Mouse (Mus musculus): Measurements from ENCODE around the gene Ccs. TPM values are rescaled to one million over a fixed set of nuclear protein-coding genes. Genes with fewer than 3 reads are reported as not detected.
"Not testable (repeated sequence)": the region's sequence is repeated elsewhere in the genome, so short reads cannot be mapped to it uniquely, and the experiment has no call there.

The Ccs gene
- polyA plus RNA-seq, 1 experiment, result 66.4 TPM

DNA sequence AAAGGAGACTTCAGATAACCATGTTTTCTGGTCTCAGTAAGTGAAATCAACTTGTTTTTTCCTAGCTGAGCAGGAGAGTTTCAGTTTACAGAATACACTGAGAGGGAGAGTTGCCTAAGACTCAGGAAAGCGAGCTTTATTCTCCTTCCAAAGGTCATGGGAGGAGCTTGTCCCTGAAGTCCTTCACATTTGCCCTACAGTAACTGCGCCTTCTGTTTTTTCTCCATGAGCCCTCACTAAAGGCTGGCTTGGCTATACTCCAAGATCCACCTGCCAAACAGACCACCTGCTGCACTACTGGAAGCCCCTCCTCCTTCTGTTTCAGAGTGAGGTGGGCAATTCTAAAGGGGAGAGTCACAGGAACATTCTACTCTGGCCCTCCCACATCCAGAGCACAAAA is 3.0 kb downstream of the Ccs start:
- Histone ChIP-seq H3K4me3 (ENCODE audit: control insufficient read depth, low read depth, low read length) (no peak overlapping the region), H3K36me3 (ENCODE audit: control insufficient read depth, insufficient read depth, low read length) (no peaks in the 10 kb centered on the region; the same call in none of the 2 replicates), H3K27ac (ENCODE audit: control insufficient read depth, insufficient read depth, low read depth, low read length) (no peak overlapping the region), H3K27me3 (ENCODE audit: control insufficient read depth, insufficient read depth, low read length) (no peaks in the 10 kb centered on the region), H3K4me1 (ENCODE audit: control insufficient read depth, insufficient read depth, low read length) (peaks cover 21% of the 10 kb centered on the region)
- TF ChIP-seq POLR2A (IDR thresholded peaks at IDR 0.05; ENCODE audit: control insufficient read depth, low read depth, low read length) (no peak), CTCF (IDR thresholded peaks at IDR 0.05; ENCODE audit: control insufficient read depth, insufficient read depth, insufficient replicate concordance, low read depth, low read length) (no peak)

DNA sequence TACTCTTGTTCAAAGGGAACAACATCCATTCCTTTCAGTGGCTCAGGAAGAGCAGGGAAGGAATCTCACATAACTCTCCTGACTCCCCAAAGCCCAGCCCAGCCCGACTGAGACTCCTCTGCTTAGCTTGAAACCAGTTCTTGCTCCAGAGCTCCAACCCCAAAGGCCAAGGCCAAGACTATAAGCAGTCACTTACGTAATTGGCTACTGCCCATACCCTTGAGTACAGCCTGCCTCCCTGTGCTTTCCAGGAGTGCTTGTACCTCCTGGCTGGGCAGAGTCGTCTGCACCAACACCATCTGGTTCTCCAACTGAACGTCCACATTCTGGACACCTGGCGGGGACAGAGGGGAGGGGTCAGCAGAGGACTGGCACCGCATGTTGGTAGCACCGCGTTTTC is 5.2 kb downstream of the Ccs start:
- Histone ChIP-seq H3K36me3 (ENCODE audit: control insufficient read depth, insufficient read depth, low read length) (no peaks in the 10 kb centered on the region), H3K4me1 (ENCODE audit: control insufficient read depth, insufficient read depth, low read length) (peaks cover 16% of the 10 kb centered on the region), H3K27me3 (ENCODE audit: control insufficient read depth, insufficient read depth, low read length) (no peaks in the 10 kb centered on the region), H3K4me3 (ENCODE audit: control insufficient read depth, low read depth, low read length) (no peak overlapping the region), H3K27ac (ENCODE audit: control insufficient read depth, insufficient read depth, low read depth, low read length) (no peak overlapping the region)
- TF ChIP-seq CTCF (IDR thresholded peaks at IDR 0.05; ENCODE audit: control insufficient read depth, insufficient read depth, insufficient replicate concordance, low read depth, low read length) (no peak), POLR2A (IDR thresholded peaks at IDR 0.05; ENCODE audit: control insufficient read depth, low read depth, low read length) (no peak)

GRCm38 (mm10) chr19:4829156-4829555 is 10.0 kb downstream of the Ccs start:
- peaks cover 5% of the 10 kb centered on the region for H3K4me1 ChIP-seq (ENCODE audit: control insufficient read depth, insufficient read depth, low read length)
- no peaks in the 10 kb centered on the region for H3K36me3 ChIP-seq (ENCODE audit: control insufficient read depth, insufficient read depth, low read length)
- TF ChIP-seq CTCF (IDR thresholded peaks at IDR 0.05; ENCODE audit: control insufficient read depth, insufficient read depth, insufficient replicate concordance, low read depth, low read length), result no peak
- TF ChIP-seq POLR2A (IDR thresholded peaks at IDR 0.05; ENCODE audit: control insufficient read depth, low read depth, low read length), result no peak
- no peak overlapping the region for H3K4me3 ChIP-seq (ENCODE audit: control insufficient read depth, low read depth, low read length)
- H3K27me3 ChIP-seq (ENCODE audit: control insufficient read depth, insufficient read depth, low read length), result no peaks in the 10 kb centered on the region
- no peak overlapping the region for H3K27ac ChIP-seq (ENCODE audit: control insufficient read depth, insufficient read depth, low read depth, low read length)

- Histone ChIP-seq H3K4me1 (ENCODE audit: control insufficient read depth, insufficient read depth, low read length) (peaks cover 5% of the 10 kb centered on the region), H3K4me3 (ENCODE audit: control insufficient read depth, low read depth, low read length) (no peak overlapping the region), H3K27me3 (ENCODE audit: control insufficient read depth, insufficient read depth, low read length) (no peaks in the 10 kb centered on the region), H3K27ac (ENCODE audit: control insufficient read depth, insufficient read depth, low read depth, low read length) (no peak overlapping the region), H3K36me3 (ENCODE audit: control insufficient read depth, insufficient read depth, low read length) (no peaks in the 10 kb centered on the region)
- TF ChIP-seq POLR2A (IDR thresholded peaks at IDR 0.05; ENCODE audit: control insufficient read depth, low read depth, low read length) (no peak), CTCF (IDR thresholded peaks at IDR 0.05; ENCODE audit: control insufficient read depth, insufficient read depth, insufficient replicate concordance, low read depth, low read length) (no peak)
These were observed 10.6 kb downstream of the Ccs start for GRCm38 (mm10) chr19:4828444-4829114.

DNA sequence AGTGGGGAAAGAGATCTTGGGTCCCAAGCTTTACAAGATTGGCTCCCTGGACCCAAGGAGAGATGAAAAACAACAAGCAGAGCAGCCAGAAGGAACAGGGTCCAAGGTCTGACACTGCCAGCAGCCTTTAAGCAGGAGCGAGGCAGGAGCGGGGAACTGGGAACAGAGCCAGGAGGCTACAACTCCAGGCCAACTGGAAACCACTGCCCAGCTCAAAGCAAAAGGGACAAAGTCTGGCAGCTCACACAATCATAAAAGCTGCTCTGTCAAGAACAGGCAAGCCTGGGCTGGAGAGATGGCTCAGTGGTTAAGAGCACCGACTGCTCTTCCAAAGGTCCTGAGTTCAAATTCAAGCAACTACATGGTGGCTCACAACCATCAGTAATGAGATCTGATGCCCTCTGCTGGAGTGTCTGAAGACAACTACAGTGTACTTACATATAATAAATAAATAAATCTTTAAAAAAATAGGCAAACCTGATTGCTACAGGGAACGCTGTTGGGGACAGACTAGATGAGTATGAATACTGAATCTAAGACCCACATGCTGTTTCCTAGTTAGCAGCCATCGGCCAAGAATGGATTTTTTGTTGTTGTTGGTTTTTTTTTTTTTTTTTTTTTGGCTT is 18.3 kb downstream of the Ccs start:
- H3K36me3 ChIP-seq (ENCODE audit: control insufficient read depth, insufficient read depth, low read length), result no peaks in the 10 kb centered on the region
- no peak for TF ChIP-seq CTCF (IDR thresholded peaks at IDR 0.05; ENCODE audit: control insufficient read depth, insufficient read depth, insufficient replicate concordance, low read depth, low read length)
- no peak for TF ChIP-seq POLR2A (IDR thresholded peaks at IDR 0.05; ENCODE audit: control insufficient read depth, low read depth, low read length)
- H3K4me1 ChIP-seq (ENCODE audit: control insufficient read depth, insufficient read depth, low read length), result no peaks in the 10 kb centered on the region
- no peak overlapping the region for H3K4me3 ChIP-seq (ENCODE audit: control insufficient read depth, low read depth, low read length)
- no peak overlapping the region for H3K27ac ChIP-seq (ENCODE audit: control insufficient read depth, insufficient read depth, low read depth, low read length)
- no peaks in the 10 kb centered on the region for H3K27me3 ChIP-seq (ENCODE audit: control insufficient read depth, insufficient read depth, low read length)

DNA sequence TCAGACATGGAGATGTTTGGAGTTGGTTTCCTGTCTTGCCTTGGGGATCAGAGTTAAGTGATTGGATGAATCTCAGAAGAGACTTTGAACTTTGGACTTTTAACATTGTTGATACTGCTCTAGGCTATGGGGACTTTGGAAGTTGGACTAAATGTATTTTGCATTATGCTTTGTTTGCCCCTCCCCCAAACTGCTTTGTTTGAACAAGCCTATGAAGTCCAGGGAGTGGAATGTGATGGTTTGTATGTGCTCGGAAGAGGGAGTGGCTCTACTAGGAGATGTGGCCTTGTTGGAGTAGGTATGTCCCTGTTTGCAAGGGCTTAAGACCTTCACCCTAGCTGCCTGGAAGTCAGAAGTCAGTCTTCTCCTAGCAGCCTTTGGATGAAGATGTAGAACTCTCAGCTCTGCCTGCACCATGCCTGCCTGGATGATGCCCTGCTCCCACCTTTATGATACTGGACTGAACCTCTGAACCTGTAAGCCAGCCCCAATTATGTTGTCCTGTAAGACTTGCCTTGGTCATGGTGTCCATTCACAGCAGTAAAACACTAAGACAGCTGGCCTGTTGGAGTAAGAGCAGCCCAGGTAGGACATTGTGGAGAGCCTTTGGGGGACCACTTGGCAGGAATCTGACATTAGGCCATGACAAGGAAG is 21.8 kb downstream of the Ccs start:
- H3K27ac ChIP-seq (ENCODE audit: control insufficient read depth, insufficient read depth, low read depth, low read length), result no peak overlapping the region
- TF ChIP-seq POLR2A (IDR thresholded peaks at IDR 0.05; ENCODE audit: control insufficient read depth, low read depth, low read length) (no peak), CTCF (IDR thresholded peaks at IDR 0.05; ENCODE audit: control insufficient read depth, insufficient read depth, insufficient replicate concordance, low read depth, low read length) (no peak)
- H3K4me1 ChIP-seq (ENCODE audit: control insufficient read depth, insufficient read depth, low read length), result no peaks in the 10 kb centered on the region; the same call in 1 of the 2 replicates
- H3K4me3 ChIP-seq (ENCODE audit: control insufficient read depth, low read depth, low read length), result peak overlapping the region; percentile 2; the same call in 1 of the 2 replicates
- H3K36me3 ChIP-seq (ENCODE audit: control insufficient read depth, insufficient read depth, low read length), result no peaks in the 10 kb centered on the region
- no peaks in the 10 kb centered on the region for H3K27me3 ChIP-seq (ENCODE audit: control insufficient read depth, insufficient read depth, low read length)

GRCm38 (mm10) chr19:4813015-4813414 is 26.1 kb downstream of the Ccs start:
- TF ChIP-seq POLR2A (IDR thresholded peaks at IDR 0.05; ENCODE audit: control insufficient read depth, low read depth, low read length), result no peak
- peak; percentile 55; the same call in 1 of the 2 replicates for TF ChIP-seq CTCF (IDR thresholded peaks at IDR 0.05; ENCODE audit: control insufficient read depth, insufficient read depth, insufficient replicate concordance, low read depth, low read length)
- H3K27me3 ChIP-seq (ENCODE audit: control insufficient read depth, insufficient read depth, low read length), result no peaks in the 10 kb centered on the region
- H3K36me3 ChIP-seq (ENCODE audit: control insufficient read depth, insufficient read depth, low read length), result peaks cover 2% of the 10 kb centered on the region; the same call in 1 of the 2 replicates
- no peaks in the 10 kb centered on the region; the same call in 1 of the 2 replicates for H3K4me1 ChIP-seq (ENCODE audit: control insufficient read depth, insufficient read depth, low read length)
- no peak overlapping the region for H3K27ac ChIP-seq (ENCODE audit: control insufficient read depth, insufficient read depth, low read depth, low read length)
- peak overlapping the region; percentile 58 for H3K4me3 ChIP-seq (ENCODE audit: control insufficient read depth, low read depth, low read length)

DNA sequence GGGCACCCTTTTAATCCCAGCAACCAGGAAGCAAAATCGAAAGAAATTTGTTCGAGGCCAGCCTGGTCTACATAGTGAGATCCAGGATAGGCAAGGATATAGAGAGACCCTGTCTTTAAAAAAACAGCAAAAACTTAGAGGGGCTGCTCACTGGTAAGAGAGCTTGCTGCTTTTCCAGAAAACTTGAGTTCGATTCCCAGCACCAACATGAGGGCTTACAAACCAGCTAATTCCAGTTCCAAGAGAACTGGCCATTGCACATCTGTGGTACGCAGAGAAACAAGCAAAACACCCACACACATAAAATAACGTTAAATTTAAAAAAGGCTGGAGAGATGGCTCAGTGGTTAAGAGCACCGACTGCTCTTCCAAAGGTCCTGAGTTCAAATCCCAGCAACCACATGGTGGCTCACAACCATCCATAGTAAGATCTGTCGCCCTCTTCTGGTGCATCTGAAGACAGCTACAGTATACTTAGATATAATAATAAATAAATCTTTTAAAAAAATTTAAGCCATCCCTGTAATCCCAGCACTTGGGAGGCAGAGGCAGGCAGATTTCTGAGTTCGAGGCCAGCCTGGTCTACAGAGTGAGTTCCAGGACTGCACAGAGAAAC is 26.7 kb downstream of the Ccs start:
- H3K27me3 ChIP-seq (ENCODE audit: control insufficient read depth, insufficient read depth, low read length); H3K36me3 ChIP-seq (ENCODE audit: control insufficient read depth, insufficient read depth, low read length); H3K4me1 ChIP-seq (ENCODE audit: control insufficient read depth, insufficient read depth, low read length): not testable (repeated sequence)
- H3K27ac ChIP-seq (ENCODE audit: control insufficient read depth, insufficient read depth, low read depth, low read length), result peak overlapping the region; percentile 98
- peak overlapping the region; percentile 95 for H3K4me3 ChIP-seq (ENCODE audit: control insufficient read depth, low read depth, low read length)
